Mouse (Mus musculus): ENCODE data around the gene Lyrm7.

Gene Lyrm7

GRCm38 (mm10) chr11:54801791-54802558 lies 58.7 kb downstream of the Lyrm7 start:
- no peak for DNase-seq (ENCODE audit: low spot score)

- no peak for DNase-seq (ENCODE audit: low spot score)
Measured at GRCm38 (mm10) chr11:54796551-54796950, 64.2 kb downstream of the Lyrm7 start.

- no peak for DNase-seq (ENCODE audit: low spot score)
Measured at GRCm38 (mm10) chr11:54794678-54795077, 66.0 kb downstream of the Lyrm7 start.

GRCm38 (mm10) chr11:54793173-54793572 lies 67.5 kb downstream of the Lyrm7 start:
- DNase-seq (ENCODE audit: low spot score) = no peak

- DNase-seq (ENCODE audit: low spot score) = no peak
Measured at GRCm38 (mm10) chr11:54791458-54791857, 69.3 kb downstream of the Lyrm7 start.

GRCm38 (mm10) chr11:54787488-54788474 lies 72.9 kb downstream of the Lyrm7 start, which contains the start of gene Cdc42se2:
TSS of gene Cdc42se2 (minus strand) at chr11:54787675.
- DNase-seq (ENCODE audit: low spot score) = peak; percentile 97

- peak; percentile 66 for DNase-seq (ENCODE audit: low spot score)
Measured at GRCm38 (mm10) chr11:54786858-54787487, 73.7 kb downstream of the Lyrm7 start.

GRCm38 (mm10) chr11:54785566-54785965 lies 75.2 kb downstream of the Lyrm7 start:
- no peak for DNase-seq (ENCODE audit: low spot score)

GRCm38 (mm10) chr11:54784436-54784835 lies 76.3 kb downstream of the Lyrm7 start:
- DNase-seq (ENCODE audit: low spot score) = no peak

GRCm38 (mm10) chr11:54782253-54782652 lies 78.5 kb downstream of the Lyrm7 start:
- DNase-seq (ENCODE audit: low spot score) = no peak

- DNase-seq (ENCODE audit: low spot score) = no peak
Measured at GRCm38 (mm10) chr11:54779946-54780345, 80.8 kb downstream of the Lyrm7 start.

- DNase-seq (ENCODE audit: low spot score) = no peak
Measured at GRCm38 (mm10) chr11:54778131-54778844, 82.4 kb downstream of the Lyrm7 start.

- no peak for DNase-seq (ENCODE audit: low spot score)
Measured at GRCm38 (mm10) chr11:54777387-54778130, 83.2 kb downstream of the Lyrm7 start.
